ENCODE assay signal across 18 mouse cellular contexts in genomic region chr17:87560923-87561322, GRCm38 (mm10).
"Had no signal": no experiment of that assay in that cellular context is flagged by ENCODE, and none has a peak within 500 bp of the region (broad histone marks: within the 10 kb centered on the region; RNA-seq: fewer than 3 reads in every experiment).

No protein-coding gene starts in this region.

- H3K9ac ChIP-seq: liver, embryonic 15.5 days; liver, postnatal 0 days; lung, embryonic 15.5 days; midbrain, embryonic 13.5 days; neural tube, embryonic 13.5 days; stomach, embryonic 15.5 days had no signal

- H3K27me3 ChIP-seq: liver, embryonic 15.5 days; lung, embryonic 15.5 days; midbrain, embryonic 13.5 days; neural tube, embryonic 13.5 days; stomach, embryonic 15.5 days had no signal

- H3K4me3 ChIP-seq: liver, embryonic 15.5 days; lung, embryonic 15.5 days; megakaryocyte, embryonic 14.5 days; midbrain, embryonic 13.5 days; myocyte; neural tube, embryonic 13.5 days; stomach, embryonic 15.5 days had no signal

- H3K27ac ChIP-seq: liver, embryonic 15.5 days; lung, embryonic 15.5 days; macrophage; midbrain, embryonic 13.5 days; neural tube, embryonic 13.5 days; stomach, embryonic 15.5 days; stomach, postnatal 0 days had no signal

- H3K36me3 ChIP-seq: liver, embryonic 15.5 days; lung, embryonic 15.5 days; midbrain, embryonic 13.5 days; neural tube, embryonic 13.5 days; stomach, embryonic 15.5 days had no signal

- H3K4me1 ChIP-seq: liver, embryonic 15.5 days; lung, embryonic 15.5 days; midbrain, embryonic 13.5 days; neural tube, embryonic 13.5 days; stomach, embryonic 15.5 days had no signal

- ATAC-seq: liver, postnatal 0 days; lung, postnatal 0 days; midbrain, embryonic 13.5 days; midbrain, embryonic 16.5 days had no signal

- H3K4me2 ChIP-seq: liver, embryonic 15.5 days; lung, embryonic 15.5 days; midbrain, embryonic 11.5 days; midbrain, embryonic 13.5 days; neural tube, embryonic 13.5 days; stomach, embryonic 15.5 days had no signal

- H3K9me3 ChIP-seq: liver, embryonic 15.5 days; lung, embryonic 15.5 days; megakaryocyte, embryonic 14.5 days; midbrain, embryonic 13.5 days; neural tube, embryonic 13.5 days; stomach, embryonic 15.5 days had no signal

- DNase-seq: liver, postnatal 0 days; lung, adult 2 months; lung, postnatal 14 days; lung, postnatal 36 days; right cerebral cortex, adult 18-20 months; right cerebral cortex, postnatal 14 days had no signal
